Mouse (Mus musculus): Measurements from ENCODE around the gene Smlr1. TPM values are rescaled to one million over a fixed set of nuclear protein-coding genes. Genes with fewer than 3 reads are reported as not detected.

The Smlr1 gene
- polyA plus RNA-seq, 1 experiment from 2014 or later, result not detected

Other genes starting within 250 kb of the Smlr1 start
- gene Akap7, start 228.4 kb downstream of the Smlr1 start, polyA plus RNA-seq (2014; fragmentation: Nextera tagmentation; extraction: Ambion mirVana), result 35.1 and 46.1 TPM in 2 replicates
- gene Epb41l2, start 176.5 kb downstream of the Smlr1 start, polyA plus RNA-seq (2014; fragmentation: Nextera tagmentation; extraction: Ambion mirVana), result 19.0 and 23.6 TPM in 2 replicates